Mouse (Mus musculus): ENCODE data around the gene Map3k4.

DNA sequence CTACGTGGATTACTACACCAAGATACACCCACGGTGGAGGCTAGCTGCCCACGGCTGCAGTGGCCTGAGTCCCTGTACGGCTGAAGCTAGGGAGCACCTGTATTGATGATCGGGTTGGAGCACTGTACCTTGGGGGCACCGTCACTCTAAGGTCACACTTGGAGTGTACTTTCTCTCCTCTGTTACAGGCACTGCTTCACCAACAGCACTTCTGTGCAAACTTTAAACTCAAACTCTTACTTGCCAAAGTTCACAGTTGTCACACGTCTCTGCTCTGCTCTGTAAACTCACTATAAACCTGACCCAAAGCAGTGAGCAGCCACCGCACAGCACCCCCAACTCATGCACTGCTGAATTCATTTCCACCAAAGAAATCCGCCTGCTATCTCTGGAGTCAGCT is 9.1 kb downstream of the Map3k4 start:
- no peak for TF ChIP-seq POLR2A (IDR thresholded peaks at IDR 0.05; ENCODE audit: extremely low read depth, insufficient read depth, low read length)
- TF ChIP-seq CTCF (IDR thresholded peaks at IDR 0.05; ENCODE audit: extremely low read depth, insufficient read depth, low read length): no peak
